Mouse (Mus musculus): Measurements from ENCODE around the gene Atp5mpl. TPM values are rescaled to one million over a fixed set of nuclear protein-coding genes. Genes with fewer than 3 reads are reported as not detected.

Gene Atp5mpl
- polyA plus RNA-seq (2015; fragmentation: Nextera tagmentation; extraction: Ambion mirVana) = 664 and 669 TPM in 2 replicates

- Histone ChIP-seq H3K9me3 (no peaks in the 10 kb centered on the region), H3K27ac (peak within 1 kb of the TSS; percentile 40), H3K9ac (peak within 1 kb of the TSS; percentile 78), H3K4me2 (peak within 1 kb of the TSS; percentile 72), H3K36me3 (replicated peaks) (0 out of 2 replicates have a peak, but pooled peaks cover 3% of the 10 kb centered on the region), H3K4me3 (peak within 1 kb of the TSS; percentile 60), H3K27me3 (replicated peaks) (no peaks in the 10 kb centered on the region), H3K4me1 (peaks cover 14% of the 10 kb centered on the region)
- peak; percentile 93 for ATAC-seq (replicated peaks)
- under 1% methylated on average over 37 of the region's 37 CpGs for WGBS
Measured at GRCm38 (mm10) chr12:111966683-111967173, at the start of gene Atp5mpl. TSS of gene Atp5mpl (minus strand) at chr12:111966977.

GRCm38 (mm10) chr12:112016346-112016745 lies 49.6 kb upstream of the Atp5mpl start:
- H3K27ac ChIP-seq = no peak overlapping the region
- ATAC-seq (replicated peaks) = no peak
- no peak overlapping the region for H3K4me2 ChIP-seq
- no peak overlapping the region for H3K9ac ChIP-seq
- no peaks in the 10 kb centered on the region for H3K36me3 ChIP-seq (replicated peaks)
- H3K4me3 ChIP-seq = no peak overlapping the region
- WGBS = 85% methylated on average over 4 of the region's 4 CpGs
- no peaks in the 10 kb centered on the region for H3K9me3 ChIP-seq
- no peaks in the 10 kb centered on the region for H3K27me3 ChIP-seq (replicated peaks)
- peaks cover 9% of the 10 kb centered on the region; the same call in 1 of the 2 replicates for H3K4me1 ChIP-seq

- H3K27me3 ChIP-seq (replicated peaks) = no peaks in the 10 kb centered on the region
- peaks cover 9% of the 10 kb centered on the region; the same call in 1 of the 2 replicates for H3K4me1 ChIP-seq
- peak overlapping the region; percentile 50 for H3K27ac ChIP-seq
- ATAC-seq (replicated peaks) = no peak
- no peaks in the 10 kb centered on the region for H3K9me3 ChIP-seq
- H3K4me3 ChIP-seq = peak overlapping the region; percentile 12
- peak overlapping the region; percentile 24; the same call in 1 of the 2 replicates for H3K9ac ChIP-seq
- no peaks in the 10 kb centered on the region for H3K36me3 ChIP-seq (replicated peaks)
- WGBS = 9% methylated on average over 14 of the region's 14 CpGs
- peak overlapping the region; percentile 48 for H3K4me2 ChIP-seq
Measured at GRCm38 (mm10) chr12:112013271-112013801, 46.6 kb upstream of the Atp5mpl start.

GRCm38 (mm10) chr12:112012511-112013270 lies 45.9 kb upstream of the Atp5mpl start:
- peak; percentile 83 for ATAC-seq (replicated peaks)
- Histone ChIP-seq H3K4me1 (peaks cover 9% of the 10 kb centered on the region; the same call in 1 of the 2 replicates), H3K9ac (peak overlapping the region; percentile 24; the same call in 1 of the 2 replicates), H3K36me3 (replicated peaks) (no peaks in the 10 kb centered on the region), H3K9me3 (no peaks in the 10 kb centered on the region), H3K27me3 (replicated peaks) (no peaks in the 10 kb centered on the region), H3K4me3 (peak overlapping the region; percentile 12), H3K4me2 (peak overlapping the region; percentile 48), H3K27ac (peak overlapping the region; percentile 50)
- 15% methylated on average over 12 of the region's 12 CpGs for WGBS

- Histone ChIP-seq H3K4me1 (no peaks in the 10 kb centered on the region), H3K4me3 (no peak overlapping the region), H3K27me3 (replicated peaks) (no peaks in the 10 kb centered on the region), H3K4me2 (no peak overlapping the region), H3K9me3 (no peaks in the 10 kb centered on the region), H3K36me3 (replicated peaks) (no peaks in the 10 kb centered on the region), H3K27ac (no peak overlapping the region), H3K9ac (no peak overlapping the region)
- WGBS = 20% methylated on average over 8 of the region's 8 CpGs
- peak; percentile 62 for ATAC-seq (replicated peaks)
Measured at GRCm38 (mm10) chr12:112001223-112001622, 34.4 kb upstream of the Atp5mpl start.

GRCm38 (mm10) chr12:111999735-112000134 lies 33.0 kb upstream of the Atp5mpl start:
- H3K4me1 ChIP-seq = no peaks in the 10 kb centered on the region
- no peak overlapping the region for H3K27ac ChIP-seq
- no peaks in the 10 kb centered on the region for H3K9me3 ChIP-seq
- no peaks in the 10 kb centered on the region for H3K36me3 ChIP-seq (replicated peaks)
- no peak overlapping the region for H3K4me3 ChIP-seq
- H3K9ac ChIP-seq = no peak overlapping the region
- no peak overlapping the region for H3K4me2 ChIP-seq
- no peaks in the 10 kb centered on the region for H3K27me3 ChIP-seq (replicated peaks)
- ATAC-seq (replicated peaks) = no peak
- 91% methylated on average over 7 of the region's 7 CpGs for WGBS

GRCm38 (mm10) chr12:111995161-111995560 lies 28.4 kb upstream of the Atp5mpl start:
- Histone ChIP-seq H3K4me1 (no peaks in the 10 kb centered on the region), H3K9me3 (no peaks in the 10 kb centered on the region), H3K36me3 (replicated peaks) (no peaks in the 10 kb centered on the region), H3K9ac (no peak overlapping the region), H3K4me2 (no peak overlapping the region), H3K27me3 (replicated peaks) (no peaks in the 10 kb centered on the region), H3K4me3 (no peak overlapping the region), H3K27ac (no peak overlapping the region)
- 88% methylated on average over 2 of the region's 2 CpGs for WGBS
- ATAC-seq (replicated peaks) = no peak

GRCm38 (mm10) chr12:111992626-111993025 lies 25.8 kb upstream of the Atp5mpl start:
- Histone ChIP-seq H3K4me2 (no peak overlapping the region), H3K9ac (no peak overlapping the region), H3K9me3 (no peaks in the 10 kb centered on the region), H3K4me3 (no peak overlapping the region), H3K27me3 (replicated peaks) (no peaks in the 10 kb centered on the region), H3K27ac (no peak overlapping the region), H3K4me1 (no peaks in the 10 kb centered on the region), H3K36me3 (replicated peaks) (no peaks in the 10 kb centered on the region)
- ATAC-seq (replicated peaks) = no peak
- WGBS = 88% methylated on average over 5 of the region's 5 CpGs

GRCm38 (mm10) chr12:111986756-111987155 lies 20.0 kb upstream of the Atp5mpl start:
- H3K9me3 ChIP-seq = no peaks in the 10 kb centered on the region
- no peak overlapping the region for H3K4me2 ChIP-seq
- WGBS = 55% methylated on average over 9 of the region's 9 CpGs
- H3K4me1 ChIP-seq = no peaks in the 10 kb centered on the region
- ATAC-seq (replicated peaks) = no peak
- H3K4me3 ChIP-seq = no peak overlapping the region
- H3K27me3 ChIP-seq (replicated peaks) = no peaks in the 10 kb centered on the region
- H3K27ac ChIP-seq = no peak overlapping the region
- H3K9ac ChIP-seq = no peak overlapping the region
- no peaks in the 10 kb centered on the region for H3K36me3 ChIP-seq (replicated peaks)

GRCm38 (mm10) chr12:111983165-111983564 lies 16.4 kb upstream of the Atp5mpl start:
- no peak for ATAC-seq (replicated peaks)
- Histone ChIP-seq H3K27me3 (replicated peaks) (no peaks in the 10 kb centered on the region), H3K4me1 (no peaks in the 10 kb centered on the region), H3K4me2 (no peak overlapping the region), H3K36me3 (replicated peaks) (no peaks in the 10 kb centered on the region), H3K27ac (no peak overlapping the region), H3K9me3 (no peaks in the 10 kb centered on the region), H3K4me3 (no peak overlapping the region), H3K9ac (no peak overlapping the region)
- 70% methylated on average over 2 of the region's 2 CpGs for WGBS

GRCm38 (mm10) chr12:111981831-111982230 lies 15.1 kb upstream of the Atp5mpl start:
- Histone ChIP-seq H3K27ac (no peak overlapping the region), H3K9ac (no peak overlapping the region), H3K4me3 (no peak overlapping the region), H3K9me3 (no peaks in the 10 kb centered on the region), H3K36me3 (replicated peaks) (no peaks in the 10 kb centered on the region), H3K4me2 (no peak overlapping the region), H3K27me3 (replicated peaks) (no peaks in the 10 kb centered on the region), H3K4me1 (peaks cover 4% of the 10 kb centered on the region; the same call in 1 of the 2 replicates)
- WGBS = 71% methylated on average over 8 of the region's 8 CpGs
- ATAC-seq (replicated peaks) = no peak

GRCm38 (mm10) chr12:111980887-111981367 lies 14.2 kb upstream of the Atp5mpl start, which contains the start of gene Rd3l:
TSS of gene Rd3l (minus strand) at chr12:111981317.
- no peaks in the 10 kb centered on the region for H3K9me3 ChIP-seq

More at GRCm38 (mm10) chr12:111980887-111981367, 14.2 kb upstream of the Atp5mpl start, which contains the start of gene Rd3l:
- ATAC-seq (replicated peaks) = no peak
- Histone ChIP-seq H3K27ac (no peak within 1 kb of the TSS), H3K4me3 (no peak within 1 kb of the TSS), H3K9ac (no peak within 1 kb of the TSS), H3K4me2 (no peak within 1 kb of the TSS), H3K27me3 (replicated peaks) (no peaks in the 10 kb centered on the region), H3K36me3 (replicated peaks) (no peaks in the 10 kb centered on the region), H3K4me1 (peaks cover 9% of the 10 kb centered on the region; the same call in 1 of the 2 replicates)
- 75% methylated on average over 6 of the region's 6 CpGs for WGBS
